Mouse (Mus musculus) thymus, adult 2 months (tissue): Measurements from ENCODE around the gene Stpg4.

Experiments used
- CTCF ChIP-seq: fragments of 200-500 bp; IDR thresholded peaks from 2 replicates; pipeline ENCODE4 v1.5.1; 2012; ENCODE audit warnings: mild to moderate bottlenecking, control low read depth, low read length, moderate library complexity, borderline replicate concordance; ENCODE audit not compliant: control insufficient read depth, poor library complexity, insufficient read depth; ENCODE audit errors: extremely low read depth
- POLR2A ChIP-seq: fragments of 200-500 bp; IDR thresholded peaks from 2 replicates; pipeline ENCODE4 v1.6.1; 2012; ENCODE audit warnings: mild to moderate bottlenecking, low read length, control low read depth, moderate library complexity; ENCODE audit not compliant: control insufficient read depth, poor library complexity, insufficient read depth; ENCODE audit errors: extremely low read depth

DNA sequence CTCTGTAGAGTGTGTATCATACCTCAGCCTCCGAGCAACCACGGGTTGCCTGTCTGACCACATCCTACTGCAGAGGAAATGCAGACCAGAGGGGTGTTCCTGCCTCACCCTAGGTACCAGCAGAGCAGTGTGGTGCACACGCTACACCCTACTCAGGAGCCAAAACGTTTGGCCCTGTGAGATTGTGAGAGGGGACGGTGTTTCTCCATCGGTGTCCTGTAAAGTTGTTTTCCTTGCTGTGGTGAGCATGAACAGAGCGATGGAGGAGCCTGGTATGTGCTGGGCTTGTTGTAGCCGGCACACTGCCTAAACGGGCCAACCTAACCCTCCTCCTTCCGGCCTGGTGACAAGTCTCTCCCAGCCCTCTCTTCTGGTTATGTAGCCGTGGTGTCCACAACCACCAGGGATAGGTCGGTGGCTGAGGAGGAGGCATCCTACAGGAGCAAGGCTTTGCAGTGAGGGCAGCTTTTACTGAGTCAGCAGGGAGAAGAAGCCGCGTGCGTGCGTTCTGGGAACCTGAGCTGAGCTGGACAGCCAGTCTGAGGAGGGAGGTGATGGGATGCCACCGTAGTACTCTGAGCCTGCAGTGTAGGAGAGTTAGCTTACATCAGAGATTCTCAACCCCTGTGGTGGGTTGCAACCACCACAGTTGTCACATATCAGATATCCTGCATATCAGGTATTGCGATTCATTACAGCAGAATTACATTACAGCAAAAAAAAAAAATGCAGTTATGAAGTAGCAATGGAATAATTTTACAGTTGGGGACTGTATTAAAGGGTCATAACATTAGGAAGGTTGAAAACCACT lies 82.9 kb downstream of the Stpg4 start:
- TF ChIP-seq CTCF, result no peak
- no peak for TF ChIP-seq POLR2A
